Mouse (Mus musculus) liver, embryonic 11.5 days (tissue): Measurements from ENCODE around the gene Tmem9. TPM values are rescaled to one million over a fixed set of nuclear protein-coding genes. Genes with fewer than 3 reads are reported as not detected.

Experiments used
- ATAC-seq: fragments of 200-750 bp; cut with Nextera tagmentation; replicated peaks from 2 replicates; pipeline ENCODE4 v1.8.0; 2017; ENCODE audit warnings: moderate number of reproducible peaks, mild to moderate bottlenecking, moderate TSS enrichment, moderate library complexity; ENCODE audit not compliant: low FRiP score
- DNase-seq: peaks from one replicate; pipeline ENCODE4 v3.0.0-alpha.2; 2017; ENCODE audit warnings: low spot score
- H3K27ac ChIP-seq: fragments of 300-500 bp; sonication (generic); 2 replicates; pipeline ENCODE4 v1.5.1; 2014; ENCODE audit warnings: mild to moderate bottlenecking, low read depth, low read length, control low read depth
- H3K27me3 ChIP-seq: fragments of 300-500 bp; sonication (generic); replicated peaks from 2 replicates; pipeline ENCODE4 v1.6.1; 2014; ENCODE audit warnings: low read length, mixed read lengths; ENCODE audit not compliant: control insufficient read depth, insufficient read depth
- H3K36me3 ChIP-seq: fragments of 300-500 bp; sonication (generic); 2 replicates; pipeline ENCODE4 v1.6.1; 2014; ENCODE audit warnings: mild to moderate bottlenecking, low read length, moderate library complexity, mixed read lengths; ENCODE audit not compliant: control insufficient read depth, insufficient read depth
- H3K4me1 ChIP-seq: fragments of 300-500 bp; sonication (generic); replicated peaks from 2 replicates; pipeline ENCODE4 v1.6.1; 2014; ENCODE audit warnings: low read length, mixed read lengths; ENCODE audit not compliant: control insufficient read depth, insufficient read depth
- H3K4me2 ChIP-seq: fragments of 300-500 bp; sonication (generic); 2 replicates; pipeline ENCODE4 v1.6.1; 2014; ENCODE audit warnings: mild to moderate bottlenecking, control low read depth, moderate library complexity
- H3K4me3 ChIP-seq: fragments of 300-500 bp; sonication (generic); 2 replicates; pipeline ENCODE4 v1.5.1; 2014; ENCODE audit warnings: low read depth, low read length, control low read depth
- H3K9ac ChIP-seq: fragments of 300-500 bp; sonication (generic); 2 replicates; pipeline ENCODE4 v1.6.1; 2014; ENCODE audit warnings: low read depth, low read length, control low read depth
- H3K9me3 ChIP-seq: fragments of 300-500 bp; sonication (generic); 2 replicates; pipeline ENCODE4 v1.6.1; 2016; ENCODE audit warnings: low read length, inconsistent platforms, mixed read lengths; ENCODE audit not compliant: control insufficient read depth
- WGBS: fragments of 180-500 bp; shearing (Covaris S2); extraction: QIAGEN DNeasy Blood & Tissue Kit; methylation state at CpG from one replicate; pipeline ENCODE4 v1.1.7; 2014; 5-methylcytosine and 5-hydroxymethylcytosine counted together
- polyA plus RNA-seq: library from polyadenylated mRNA; unstranded; fragments of >200 nt; fragmentation: Nextera tagmentation; extraction: Ambion mirVana; gene quantifications from 2 replicates; pipeline ENCODE4 v1.2.1, GENCODE M21; 2014

The Tmem9 gene
- polyA plus RNA-seq, 1 experiment from 2014 or later: 92.6 TPM

DNA sequence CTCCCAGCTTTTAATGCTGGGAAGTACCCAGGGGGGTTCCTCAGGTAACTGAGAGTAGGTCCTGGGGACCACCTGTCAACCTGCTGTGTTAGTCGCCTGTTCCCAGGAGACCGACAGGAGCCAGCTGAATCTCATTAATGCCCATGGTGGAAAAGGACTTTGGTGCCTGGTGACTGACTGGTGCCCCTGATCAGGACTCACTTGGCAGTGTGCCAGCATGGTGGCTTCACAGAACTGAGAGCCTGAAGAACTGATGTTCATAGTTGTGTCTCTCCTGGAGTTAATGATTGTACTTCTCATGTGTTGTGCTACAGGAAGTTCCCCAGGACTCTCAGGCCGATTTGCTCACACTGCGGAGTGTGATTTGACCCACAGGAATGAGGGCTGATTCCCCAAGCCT is 14.5 kb upstream of the Tmem9 start:
- DNase-seq (no peak), ATAC-seq (no peak)
- no peak overlapping the region for H3K4me3 ChIP-seq
- no peaks in the 10 kb centered on the region for H3K36me3 ChIP-seq
- no peaks in the 10 kb centered on the region for H3K9me3 ChIP-seq
- H3K4me2 ChIP-seq: no peak overlapping the region
- H3K4me1 ChIP-seq: peaks cover 4% of the 10 kb centered on the region; the same call in 1 of the 2 replicates
- H3K27me3 ChIP-seq: 0 out of 2 replicates have a peak, but pooled peaks cover 8% of the 10 kb centered on the region
- no peak overlapping the region for H3K27ac ChIP-seq
- H3K9ac ChIP-seq: no peak overlapping the region
- 60% methylated on average over 4 of the region's 4 CpGs for whole genome bisulfite sequencing

DNA sequence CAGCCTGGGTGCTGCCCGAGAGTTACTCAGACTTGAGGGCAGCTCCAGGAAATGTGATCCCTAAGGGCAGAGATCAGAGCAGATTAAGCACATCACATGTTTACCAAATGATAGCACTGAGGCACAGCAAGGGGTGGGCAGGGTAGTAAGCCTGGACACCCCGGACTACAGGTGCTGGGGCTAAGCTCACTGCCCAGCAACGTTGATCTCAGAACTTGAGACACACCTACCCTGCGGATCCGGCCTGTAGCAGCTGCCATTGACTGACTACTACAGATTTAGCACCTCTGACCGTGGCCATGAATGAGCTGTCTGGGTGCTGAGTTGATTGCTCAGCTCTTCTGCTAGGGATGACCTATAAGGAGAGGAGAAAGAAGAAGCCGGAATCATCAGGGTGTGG is 10.4 kb upstream of the Tmem9 start:
- Histone ChIP-seq H3K9ac (no peak overlapping the region), H3K9me3 (no peaks in the 10 kb centered on the region), H3K4me1 (peaks cover 4% of the 10 kb centered on the region; the same call in 1 of the 2 replicates), H3K4me3 (no peak overlapping the region), H3K27me3 (0 out of 2 replicates have a peak, but pooled peaks cover 5% of the 10 kb centered on the region), H3K4me2 (no peak overlapping the region), H3K36me3 (no peaks in the 10 kb centered on the region), H3K27ac (no peak overlapping the region)
- 56% methylated on average over 7 of the region's 7 CpGs for WGBS
- no peak for ATAC-seq
- no peak for DNase-seq

DNA sequence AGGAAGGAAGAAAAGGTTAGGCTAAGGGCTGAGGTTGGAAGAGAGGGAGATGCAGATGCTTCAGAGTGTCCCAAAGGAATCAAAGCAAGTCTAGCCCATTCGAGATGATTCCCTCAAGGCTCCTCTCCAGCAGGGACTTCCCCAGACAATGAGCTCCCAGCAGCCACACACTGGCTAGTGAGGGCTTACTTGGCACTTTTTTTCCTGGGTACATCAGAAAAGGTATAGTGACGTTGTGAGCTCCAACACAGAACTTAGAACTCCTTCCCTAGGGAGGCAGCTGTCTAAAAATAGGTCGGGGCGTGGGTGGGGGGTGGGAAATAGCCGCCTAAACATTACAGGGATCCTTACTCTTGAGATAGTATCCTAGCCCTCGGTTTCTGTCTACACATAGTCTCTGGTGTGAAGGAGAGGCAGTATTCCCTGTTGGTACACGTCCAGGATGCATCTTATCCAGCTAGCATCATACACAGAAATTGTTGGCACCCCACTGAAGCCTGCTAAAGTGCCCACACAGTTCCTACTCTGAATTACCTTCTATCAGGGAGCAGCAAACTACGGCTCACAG is 8.1 kb upstream of the Tmem9 start:
- Histone ChIP-seq H3K4me3 (no peak overlapping the region), H3K27me3 (0 out of 2 replicates have a peak, but pooled peaks cover 5% of the 10 kb centered on the region), H3K9me3 (no peaks in the 10 kb centered on the region), H3K4me1 (no peaks in the 10 kb centered on the region), H3K4me2 (no peak overlapping the region), H3K27ac (no peak overlapping the region), H3K9ac (no peak overlapping the region), H3K36me3 (no peaks in the 10 kb centered on the region)
- ATAC-seq (no peak), DNase-seq (no peak)
- WGBS: 53% methylated on average over 8 of the region's 8 CpGs

DNA sequence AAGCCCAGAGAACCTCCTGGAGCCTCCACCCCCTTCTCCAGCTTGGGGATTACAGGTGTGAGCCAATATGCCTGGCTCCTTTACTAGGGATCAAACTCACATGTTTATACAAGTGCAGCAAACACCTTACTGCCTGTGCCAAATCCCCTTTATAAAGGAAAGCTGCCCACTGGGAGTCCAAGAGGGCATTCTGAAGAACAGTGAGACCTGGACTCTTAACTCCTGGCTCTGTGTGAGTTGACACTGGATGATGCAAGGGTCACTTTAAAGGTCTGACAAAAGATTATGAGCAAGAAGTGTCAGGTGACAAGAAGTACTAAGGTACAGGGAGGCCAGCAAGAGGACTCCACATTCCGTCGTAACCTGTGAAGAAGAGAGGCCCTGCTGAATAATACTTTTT is 6.5 kb upstream of the Tmem9 start:
- DNase-seq (no peak), ATAC-seq (no peak)
- H3K4me1 ChIP-seq: no peaks in the 10 kb centered on the region
- H3K9ac ChIP-seq: no peak overlapping the region
- 97% methylated on average over 2 of the region's 2 CpGs for WGBS
- no peak overlapping the region for H3K4me3 ChIP-seq
- H3K36me3 ChIP-seq: no peaks in the 10 kb centered on the region
- H3K27me3 ChIP-seq: peaks cover 5% of the 10 kb centered on the region
- H3K9me3 ChIP-seq: no peaks in the 10 kb centered on the region
- no peak overlapping the region for H3K27ac ChIP-seq
- no peak overlapping the region for H3K4me2 ChIP-seq

DNA sequence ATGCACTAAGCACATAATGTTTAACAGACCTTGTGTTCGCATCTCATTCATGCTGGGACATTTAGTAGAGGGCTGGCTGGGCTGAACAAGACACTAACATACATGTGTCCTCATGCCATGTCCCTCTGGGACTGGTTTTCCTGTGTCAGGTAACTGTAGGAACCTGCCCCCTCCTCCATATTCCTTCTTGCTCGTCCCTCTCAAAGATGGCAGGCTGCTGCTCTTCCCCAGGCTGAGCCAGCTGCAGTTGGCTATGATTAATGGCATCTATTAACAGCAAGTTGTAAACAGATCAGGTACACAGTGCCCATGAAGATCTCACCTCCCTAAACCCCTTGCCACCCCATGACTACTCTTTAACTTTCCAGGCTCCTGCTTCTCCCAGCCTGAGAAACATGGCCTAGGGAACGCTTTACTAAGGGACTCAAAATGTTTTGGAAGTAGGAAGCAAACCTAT is 1.6 kb upstream of the Tmem9 start, which contains the start of gene Igfn1:
Gene Igfn1, minus strand, starts transcription at position 51 of the 457 bp plus-strand sequence.
- WGBS: 76% methylated on average over 3 of the region's 3 CpGs

DNA sequence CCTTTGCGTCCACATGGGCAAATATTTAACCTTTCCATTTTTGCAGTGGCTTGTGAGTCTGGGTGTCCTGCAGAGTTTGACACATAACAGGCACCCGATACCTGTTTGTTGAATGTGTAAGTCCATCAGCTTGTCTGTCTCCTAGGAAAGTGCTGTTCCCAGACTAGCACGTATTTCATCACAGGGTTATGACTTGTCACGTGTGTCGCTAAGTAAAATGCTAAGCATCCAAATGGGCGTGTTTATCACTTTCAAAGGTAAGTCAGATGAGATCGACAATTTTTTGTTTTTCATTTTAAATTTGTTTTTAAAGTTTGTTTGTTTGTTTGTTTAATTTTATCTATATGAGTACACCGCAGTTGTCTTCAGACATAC is 196 bp downstream of the Tmem9 start:
- H3K4me1 ChIP-seq: peaks cover 5% of the 10 kb centered on the region
- H3K4me3 ChIP-seq: peak overlapping the region; percentile 57
- WGBS: 18% methylated on average over 8 of the region's 8 CpGs
- H3K4me2 ChIP-seq: peak overlapping the region; percentile 97
- ATAC-seq (peak; percentile 54; the same call in 1 of the 2 replicates), DNase-seq (no peak)
- no peak overlapping the region for H3K27ac ChIP-seq
- H3K36me3 ChIP-seq: no peaks in the 10 kb centered on the region
- peaks cover 11% of the 10 kb centered on the region for H3K27me3 ChIP-seq
- H3K9me3 ChIP-seq: no peaks in the 10 kb centered on the region
- no peak overlapping the region for H3K9ac ChIP-seq

More for the DNA sequence above, 1.6 kb upstream of the Tmem9 start, which contains the start of gene Igfn1:
- Histone ChIP-seq H3K9me3 (no peaks in the 10 kb centered on the region), H3K4me3 (peak within 1 kb of the TSS; percentile 57), H3K4me1 (peaks cover 5% of the 10 kb centered on the region), H3K4me2 (peak within 1 kb of the TSS; percentile 97), H3K27me3 (peaks cover 11% of the 10 kb centered on the region), H3K9ac (no peak within 1 kb of the TSS), H3K36me3 (no peaks in the 10 kb centered on the region), H3K27ac (no peak within 1 kb of the TSS)
- ATAC-seq (no peak), DNase-seq (no peak)

DNA sequence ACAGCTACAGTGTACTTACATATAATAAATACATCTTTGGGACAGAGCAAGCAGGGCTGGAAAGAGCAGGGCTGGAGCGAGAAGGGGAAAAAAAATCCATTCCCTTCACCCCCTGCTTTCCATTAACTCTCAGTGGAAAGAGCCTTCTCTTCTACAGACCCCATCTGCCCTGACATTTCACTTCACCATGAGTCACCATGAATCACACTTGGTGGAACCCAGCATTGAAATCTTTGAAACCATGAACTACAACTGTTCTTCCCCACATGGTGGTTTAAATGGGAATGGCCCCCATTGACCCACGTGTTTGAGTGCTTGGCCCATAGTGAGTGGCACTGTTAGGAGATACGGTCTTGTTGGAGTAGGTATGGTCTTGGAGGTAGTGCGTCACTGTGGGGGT is 2.3 kb downstream of the Tmem9 start:
- no peaks in the 10 kb centered on the region for H3K36me3 ChIP-seq
- no peak overlapping the region for H3K9ac ChIP-seq
- no peak overlapping the region for H3K27ac ChIP-seq
- no peak overlapping the region for H3K4me3 ChIP-seq
- ATAC-seq (no peak), DNase-seq (no peak)
- H3K4me1 ChIP-seq: peaks cover 16% of the 10 kb centered on the region
- H3K9me3 ChIP-seq: no peaks in the 10 kb centered on the region
- no peak overlapping the region for H3K4me2 ChIP-seq
- WGBS: 86% methylated on average over 4 of the region's 4 CpGs
- H3K27me3 ChIP-seq: peaks cover 11% of the 10 kb centered on the region

DNA sequence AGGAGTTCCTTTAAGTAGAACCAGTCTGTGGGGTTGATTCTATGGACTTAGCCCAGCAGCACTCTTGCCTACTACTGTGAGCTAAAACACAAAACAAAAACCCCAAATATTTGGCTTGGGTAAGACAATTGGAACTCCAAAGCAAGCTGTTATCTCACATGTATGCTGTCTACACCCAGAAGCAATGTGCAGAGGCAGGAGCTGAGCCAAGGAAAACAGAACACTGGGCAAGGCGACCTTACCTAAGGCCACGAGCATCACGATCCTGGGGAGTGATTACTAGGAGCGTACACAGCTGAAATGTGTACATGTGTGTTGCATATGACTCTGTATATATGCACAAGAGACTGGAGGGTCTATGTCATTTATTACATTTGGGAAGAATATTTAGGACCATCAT is 5.6 kb downstream of the Tmem9 start:
- Histone ChIP-seq H3K4me1 (peaks cover 17% of the 10 kb centered on the region), H3K4me2 (no peak overlapping the region), H3K4me3 (no peak overlapping the region), H3K27ac (peak overlapping the region; percentile 86; the same call in 1 of the 2 replicates), H3K27me3 (no peaks in the 10 kb centered on the region), H3K9me3 (no peaks in the 10 kb centered on the region), H3K36me3 (no peaks in the 10 kb centered on the region), H3K9ac (no peak overlapping the region)
- DNase-seq (no peak), ATAC-seq (no peak)
- 72% methylated on average over 4 of the region's 4 CpGs for WGBS
